Mouse (Mus musculus) heart, postnatal 0 days (tissue): Measurements from ENCODE around the gene Map3k4.

Experiments
- CTCF ChIP-seq: IDR thresholded peaks from 2 replicates; pipeline ENCODE4 v1.5.1; 2016; ENCODE audit warnings: antibody characterized with exemption, control low read depth, low read depth
- EP300 ChIP-seq: IDR thresholded peaks from 2 replicates; pipeline ENCODE4 v1.6.1; 2016; ENCODE audit warnings: antibody characterized with exemption, low read depth

- no peak for TF ChIP-seq CTCF
- no peak for TF ChIP-seq EP300
Observed at GRCm38 (mm10) chr17:12256142-12256541, 62.5 kb downstream of the Map3k4 start.
